Mouse (Mus musculus): ENCODE measurements around the gene Slc22a13. TPM values are rescaled to one million over a fixed set of nuclear protein-coding genes. Genes with fewer than 3 reads are reported as not detected.

Slc22a13 gene
- total and polyA plus RNA-seq, 2 experiments from 2014 or later = not detected

DNA sequence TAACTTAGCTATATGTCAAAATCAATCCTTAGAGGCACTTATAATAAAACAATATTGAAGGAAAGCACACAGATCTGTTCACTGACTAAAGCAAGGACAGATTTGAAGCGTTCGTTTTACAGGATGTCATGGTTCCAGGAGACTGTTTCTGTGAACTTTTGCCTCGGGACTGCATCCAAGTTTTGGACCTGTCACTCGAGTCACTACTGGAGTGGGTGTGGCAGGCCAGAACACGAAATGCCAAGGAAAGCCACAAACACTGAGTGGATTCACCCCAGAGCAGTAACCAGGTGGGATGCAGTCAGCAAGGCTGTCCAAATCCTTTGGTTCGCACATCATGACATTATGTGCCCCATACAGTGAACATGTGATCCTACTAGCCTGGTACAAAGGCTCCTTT is 5.7 kb upstream of the Slc22a13 start:
- H3K36me3 ChIP-seq (replicated peaks; ENCODE audit: control insufficient read depth, insufficient read depth, low read length) = 0 out of 2 replicates have a peak, but pooled peaks cover 5% of the 10 kb centered on the region
- H3K4me3 ChIP-seq (ENCODE audit: low read depth, low read length) = no peak overlapping the region
- WGBS = 80% methylated on average over 6 of the region's 6 CpGs
- TF ChIP-seq EP300 (IDR thresholded peaks at IDR 0.05; ENCODE audit: low read depth) (no peak), CTCF (IDR thresholded peaks at IDR 0.05; ENCODE audit: low read depth) (no peak)
- no peak overlapping the region for H3K27ac ChIP-seq (ENCODE audit: low read depth)
- no peak overlapping the region for H3K9ac ChIP-seq (replicated peaks; ENCODE audit: low read depth, low read length)
- H3K9me3 ChIP-seq (replicated peaks; ENCODE audit: control insufficient read depth, low read length) = no peaks in the 10 kb centered on the region
- H3K4me2 ChIP-seq (ENCODE audit: low read depth, low read length) = no peak overlapping the region
- no peak for ATAC-seq (ENCODE audit: insufficient read depth, low read depth)
- no peak for DNase-seq (ENCODE audit: low spot score)
- no peaks in the 10 kb centered on the region for H3K27me3 ChIP-seq (ENCODE audit: control insufficient read depth, insufficient read depth, low read length)
- H3K4me1 ChIP-seq (ENCODE audit: control insufficient read depth, insufficient read depth) = no peaks in the 10 kb centered on the region

DNA sequence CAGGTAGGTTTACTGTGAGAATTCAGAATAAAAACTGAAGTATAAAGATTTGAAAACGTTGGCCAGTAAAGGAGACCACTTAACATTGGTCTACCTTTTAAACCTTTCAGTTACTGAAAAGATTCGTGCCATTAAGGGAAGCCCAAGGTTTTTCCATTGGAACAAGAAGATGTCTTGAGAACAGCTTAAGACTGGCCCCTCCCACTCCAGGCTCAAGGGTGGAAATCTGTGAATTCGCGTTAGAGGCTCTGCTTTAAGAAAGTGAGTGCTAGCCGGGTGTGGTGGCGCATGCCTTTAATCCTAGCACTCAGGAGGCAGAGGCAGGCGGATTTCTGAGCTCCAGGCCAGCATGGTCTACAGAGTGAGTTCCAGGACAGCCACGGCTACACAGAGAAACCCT is 4.1 kb upstream of the Slc22a13 start:
- no peak overlapping the region for H3K9ac ChIP-seq (replicated peaks; ENCODE audit: low read depth, low read length)
- H3K4me3 ChIP-seq (ENCODE audit: low read depth, low read length) = no peak overlapping the region
- no peak overlapping the region for H3K4me2 ChIP-seq (ENCODE audit: low read depth, low read length)
- no peaks in the 10 kb centered on the region for H3K9me3 ChIP-seq (replicated peaks; ENCODE audit: control insufficient read depth, low read length)
- no peak for DNase-seq (ENCODE audit: low spot score)
- TF ChIP-seq CTCF (IDR thresholded peaks at IDR 0.05; ENCODE audit: low read depth) = no peak
- TF ChIP-seq EP300 (IDR thresholded peaks at IDR 0.05; ENCODE audit: low read depth) = no peak
- H3K27ac ChIP-seq (ENCODE audit: low read depth) = no peak overlapping the region
- H3K27me3 ChIP-seq (ENCODE audit: control insufficient read depth, insufficient read depth, low read length) = no peaks in the 10 kb centered on the region
- H3K36me3 ChIP-seq (replicated peaks; ENCODE audit: control insufficient read depth, insufficient read depth, low read length) = 0 out of 2 replicates have a peak, but pooled peaks cover 5% of the 10 kb centered on the region
- H3K4me1 ChIP-seq (ENCODE audit: control insufficient read depth, insufficient read depth) = no peaks in the 10 kb centered on the region
- WGBS = 74% methylated on average over 8 of the region's 8 CpGs
- no peak for ATAC-seq (ENCODE audit: insufficient read depth, low read depth)

DNA sequence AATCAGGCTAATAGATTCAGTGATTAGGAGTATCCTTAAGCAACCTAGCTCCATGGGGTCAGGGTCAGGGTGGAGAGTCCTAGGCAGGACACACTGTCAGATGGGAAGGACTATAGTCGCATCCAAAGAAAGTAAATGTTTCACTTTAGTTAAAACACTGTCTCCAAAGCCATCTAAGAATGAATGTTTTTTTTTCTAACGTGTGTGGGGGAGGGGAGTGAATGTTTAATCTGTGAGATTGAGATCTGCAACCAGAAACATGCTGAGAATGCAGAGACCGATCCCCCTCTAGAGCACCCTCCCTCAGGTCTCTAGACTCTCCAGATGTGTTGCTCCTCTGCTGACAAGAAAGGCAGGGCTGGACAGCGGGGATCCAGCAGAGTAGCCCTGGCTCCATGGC is 1.8 kb downstream of the Slc22a13 start:
- no peaks in the 10 kb centered on the region for H3K36me3 ChIP-seq (replicated peaks; ENCODE audit: control insufficient read depth, insufficient read depth, low read length)
- no peak overlapping the region for H3K27ac ChIP-seq (ENCODE audit: low read depth)
- DNase-seq (ENCODE audit: low spot score) (no peak), ATAC-seq (ENCODE audit: insufficient read depth, low read depth) (no peak)
- 0 out of 2 replicates have a peak, but pooled peaks cover 7% of the 10 kb centered on the region for H3K9me3 ChIP-seq (replicated peaks; ENCODE audit: control insufficient read depth, low read length)
- no peak for TF ChIP-seq CTCF (IDR thresholded peaks at IDR 0.05; ENCODE audit: low read depth)
- TF ChIP-seq EP300 (IDR thresholded peaks at IDR 0.05; ENCODE audit: low read depth) = no peak
- no peak overlapping the region for H3K4me2 ChIP-seq (ENCODE audit: low read depth, low read length)
- H3K27me3 ChIP-seq (ENCODE audit: control insufficient read depth, insufficient read depth, low read length) = no peaks in the 10 kb centered on the region
- no peak overlapping the region for H3K4me3 ChIP-seq (ENCODE audit: low read depth, low read length)
- no peaks in the 10 kb centered on the region for H3K4me1 ChIP-seq (ENCODE audit: control insufficient read depth, insufficient read depth)
- 69% methylated on average over 4 of the region's 4 CpGs for WGBS
- H3K9ac ChIP-seq (replicated peaks; ENCODE audit: low read depth, low read length) = no peak overlapping the region

DNA sequence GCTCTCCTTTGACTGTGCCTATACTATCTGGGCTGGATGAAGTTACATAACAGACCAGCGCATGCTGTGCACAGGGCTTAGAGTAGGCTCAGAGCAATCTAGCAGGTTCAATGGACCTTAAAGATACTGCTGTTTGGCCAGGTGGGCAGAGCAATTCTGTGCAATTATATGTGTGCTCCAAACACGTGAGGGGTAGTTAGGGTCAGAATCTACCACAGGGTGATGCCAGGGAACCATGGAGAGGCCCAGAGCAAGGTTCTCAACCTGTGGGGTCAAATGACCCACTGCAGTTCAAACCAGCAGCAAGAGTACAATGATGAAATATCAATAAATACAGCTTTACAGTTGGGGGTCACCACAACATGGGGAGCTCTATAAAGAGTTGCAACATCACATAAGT is 2.2 kb downstream of the Slc22a13 start:
- no peak overlapping the region for H3K4me2 ChIP-seq (ENCODE audit: low read depth, low read length)
- TF ChIP-seq CTCF (IDR thresholded peaks at IDR 0.05; ENCODE audit: low read depth) = no peak
- no peak for TF ChIP-seq EP300 (IDR thresholded peaks at IDR 0.05; ENCODE audit: low read depth)
- H3K9me3 ChIP-seq (replicated peaks; ENCODE audit: control insufficient read depth, low read length) = 0 out of 2 replicates have a peak, but pooled peaks cover 7% of the 10 kb centered on the region
- no peaks in the 10 kb centered on the region for H3K36me3 ChIP-seq (replicated peaks; ENCODE audit: control insufficient read depth, insufficient read depth, low read length)
- no peak overlapping the region for H3K4me3 ChIP-seq (ENCODE audit: low read depth, low read length)
- H3K4me1 ChIP-seq (ENCODE audit: control insufficient read depth, insufficient read depth) = no peaks in the 10 kb centered on the region
- WGBS = 67% methylated on average over 2 of the region's 2 CpGs
- no peak overlapping the region for H3K9ac ChIP-seq (replicated peaks; ENCODE audit: low read depth, low read length)
- no peak overlapping the region for H3K27ac ChIP-seq (ENCODE audit: low read depth)
- H3K27me3 ChIP-seq (ENCODE audit: control insufficient read depth, insufficient read depth, low read length) = no peaks in the 10 kb centered on the region
- ATAC-seq (ENCODE audit: insufficient read depth, low read depth) (no peak), DNase-seq (ENCODE audit: low spot score) (no peak)

DNA sequence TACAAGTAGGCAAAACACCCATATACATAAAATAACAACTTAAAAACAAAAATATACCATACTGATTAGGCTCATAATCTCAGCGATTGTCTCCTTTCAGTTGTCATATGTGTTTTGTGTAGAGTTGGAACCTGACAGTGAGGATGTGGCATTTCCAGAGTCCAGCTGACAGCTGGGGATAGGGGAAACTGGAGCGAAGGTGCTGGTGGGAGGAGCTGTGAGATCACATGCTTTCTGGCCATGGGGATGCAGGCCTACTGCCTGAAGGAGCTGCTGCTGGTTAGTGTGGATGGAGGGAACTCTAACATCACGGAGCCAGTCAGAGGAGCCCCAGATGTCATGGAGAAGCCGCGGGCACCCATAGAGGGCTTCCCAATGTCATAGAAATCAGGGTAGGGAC is 3.1 kb downstream of the Slc22a13 start:
- no peak for ATAC-seq (ENCODE audit: insufficient read depth, low read depth)
- no peak overlapping the region for H3K4me3 ChIP-seq (ENCODE audit: low read depth, low read length)
- WGBS = 87% methylated on average over 5 of the region's 5 CpGs

DNA sequence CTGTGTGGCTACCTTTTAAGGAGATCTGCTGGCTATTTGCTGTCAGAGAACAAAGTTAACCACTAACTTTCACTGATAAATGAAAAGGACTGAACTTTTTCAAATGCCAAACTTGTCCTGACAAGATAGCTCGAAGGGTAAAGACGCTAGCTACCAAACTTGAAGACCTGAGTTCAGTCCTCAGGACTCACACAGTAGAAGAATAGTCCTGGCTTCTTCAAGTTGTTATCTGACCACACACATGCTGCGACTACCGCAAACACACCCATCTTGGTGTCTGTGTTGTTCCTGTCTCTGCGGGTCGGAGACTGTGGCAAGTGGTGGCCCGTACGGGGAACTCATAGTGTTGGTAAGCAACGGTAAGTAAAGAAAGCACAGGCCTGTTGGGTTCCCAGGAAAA is 5.3 kb downstream of the Slc22a13 start:
- DNase-seq (ENCODE audit: low spot score) = no peak
- TF ChIP-seq CTCF (IDR thresholded peaks at IDR 0.05; ENCODE audit: low read depth) (no peak), EP300 (IDR thresholded peaks at IDR 0.05; ENCODE audit: low read depth) (no peak)
- Histone ChIP-seq H3K9ac (replicated peaks; ENCODE audit: low read depth, low read length) (no peak overlapping the region), H3K4me2 (ENCODE audit: low read depth, low read length) (no peak overlapping the region), H3K36me3 (replicated peaks; ENCODE audit: control insufficient read depth, insufficient read depth, low read length) (no peaks in the 10 kb centered on the region), H3K27me3 (ENCODE audit: control insufficient read depth, insufficient read depth, low read length) (no peaks in the 10 kb centered on the region), H3K27ac (ENCODE audit: low read depth) (no peak overlapping the region), H3K9me3 (replicated peaks; ENCODE audit: control insufficient read depth, low read length) (0 out of 2 replicates have a peak, but pooled peaks cover 7% of the 10 kb centered on the region), H3K4me1 (ENCODE audit: control insufficient read depth, insufficient read depth) (no peaks in the 10 kb centered on the region), H3K4me3 (ENCODE audit: low read depth, low read length) (no peak overlapping the region)
- WGBS = 93% methylated on average over 9 of the region's 9 CpGs
- ATAC-seq (ENCODE audit: insufficient read depth, low read depth) = no peak

More for the DNA sequence above, 3.1 kb downstream of the Slc22a13 start:
- no peaks in the 10 kb centered on the region for H3K4me1 ChIP-seq (ENCODE audit: control insufficient read depth, insufficient read depth)
- no peak overlapping the region for H3K27ac ChIP-seq (ENCODE audit: low read depth)
- no peaks in the 10 kb centered on the region for H3K27me3 ChIP-seq (ENCODE audit: control insufficient read depth, insufficient read depth, low read length)
- no peak for TF ChIP-seq EP300 (IDR thresholded peaks at IDR 0.05; ENCODE audit: low read depth)
- no peak for TF ChIP-seq CTCF (IDR thresholded peaks at IDR 0.05; ENCODE audit: low read depth)
- no peak for DNase-seq (ENCODE audit: low spot score)
- H3K36me3 ChIP-seq (replicated peaks; ENCODE audit: control insufficient read depth, insufficient read depth, low read length) = no peaks in the 10 kb centered on the region
- no peak overlapping the region for H3K4me2 ChIP-seq (ENCODE audit: low read depth, low read length)
- H3K9me3 ChIP-seq (replicated peaks; ENCODE audit: control insufficient read depth, low read length) = 0 out of 2 replicates have a peak, but pooled peaks cover 7% of the 10 kb centered on the region
- no peak overlapping the region for H3K9ac ChIP-seq (replicated peaks; ENCODE audit: low read depth, low read length)

Data from heart, postnatal 0 days (tissue).